Mouse (Mus musculus): ENCODE measurements at regions not wholly inside any gene's neighbourhood (a gene's known extent, or its start where the extent isn't known, plus 50 kb on each side); places are given as distances from the start of the nearest gene placed in this dataset.

DNA sequence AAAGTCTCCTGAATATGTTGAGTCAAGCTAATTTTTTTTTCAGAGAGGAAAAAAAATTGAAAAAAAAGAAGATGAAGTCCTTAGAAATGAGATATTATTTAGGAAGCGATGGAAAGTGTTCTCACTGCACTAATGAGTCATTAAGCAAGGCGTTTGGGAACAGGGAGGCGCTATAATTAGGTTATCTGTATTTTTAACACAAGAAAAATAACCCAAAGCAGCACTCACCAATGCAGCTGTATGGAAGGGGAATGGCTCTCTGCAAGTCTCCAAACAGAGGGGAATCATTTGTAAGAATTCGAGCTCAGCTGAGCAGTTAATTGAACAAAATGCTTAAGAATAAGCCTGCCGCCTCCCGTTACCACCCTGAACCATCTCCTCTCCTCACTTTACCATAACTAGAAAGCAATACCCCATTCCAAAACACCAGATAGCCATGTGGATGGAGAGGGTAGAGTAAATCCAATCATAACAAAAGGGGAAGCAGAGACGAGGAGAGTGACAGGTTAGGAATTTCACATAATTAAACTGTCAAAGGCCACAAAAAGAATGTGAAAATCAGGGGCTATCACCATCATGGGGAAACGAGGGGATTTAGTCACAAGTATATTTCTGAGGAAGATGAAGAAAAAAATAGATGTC is 187.5 kb upstream of the Tox3 start:
- no peak overlapping the region for H3K27ac ChIP-seq (ENCODE audit: control insufficient read depth, low read depth, low read length)
- no peaks in the 10 kb centered on the region for H3K27me3 ChIP-seq (ENCODE audit: control insufficient read depth in 1 of 2, insufficient read depth in 2 of 2, low read length in 2 of 2)
- H3K9me3 ChIP-seq (replicated peaks; ENCODE audit: insufficient read depth, low read length), result no peaks in the 10 kb centered on the region
- H3K4me1 ChIP-seq (ENCODE audit: control insufficient read depth in 1 of 2, insufficient read depth in 2 of 2, low read length in 2 of 2), result no peaks in the 10 kb centered on the region
- no peak overlapping the region for H3K9ac ChIP-seq (ENCODE audit: control insufficient read depth, low read depth, low read length, poor library complexity, severe bottlenecking)
- no peaks in the 10 kb centered on the region for H3K79me2 ChIP-seq (ENCODE audit: control insufficient read depth, insufficient read depth, low read length, poor library complexity)
- H3K4me3 ChIP-seq (ENCODE audit: control insufficient read depth in 1 of 2, insufficient read depth in 1 of 2, low read depth in 2 of 2, low read length in 2 of 2), result no peak overlapping the region
- no peak for TF ChIP-seq MXI1 (IDR thresholded peaks at IDR 0.05; ENCODE audit: low read depth, low read length)
- no peaks in the 10 kb centered on the region for H3K36me3 ChIP-seq (ENCODE audit: control insufficient read depth in 1 of 2, insufficient read depth in 2 of 2, low read length in 2 of 2)
- no peak for DNase-seq (ENCODE audit: low read depth, low spot score)

DNA sequence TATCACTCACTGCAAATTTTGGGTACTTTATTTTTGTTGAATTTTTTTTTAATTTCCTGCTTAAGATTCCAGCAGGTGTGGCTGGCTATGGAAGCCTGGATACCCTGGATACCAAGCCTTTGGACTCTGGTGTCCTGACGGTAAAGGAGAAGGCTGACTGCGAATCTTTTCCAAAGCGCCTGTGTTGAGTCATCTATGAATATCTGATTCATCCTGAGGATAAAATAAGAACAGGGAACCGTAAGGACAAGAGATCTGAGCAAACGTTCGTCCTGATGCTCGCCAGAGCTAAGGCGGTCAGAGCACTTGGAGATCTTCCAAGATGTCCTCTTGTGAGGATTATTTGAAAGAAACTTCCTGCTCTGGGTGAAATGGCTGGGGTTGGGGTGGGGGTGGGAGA is 173.2 kb upstream of the Tox3 start:
- Histone ChIP-seq H3K4me1 (ENCODE audit: control insufficient read depth in 1 of 2, insufficient read depth in 2 of 2, low read length in 2 of 2) (no peaks in the 10 kb centered on the region), H3K9me3 (replicated peaks; ENCODE audit: insufficient read depth, low read length) (no peaks in the 10 kb centered on the region), H3K4me3 (ENCODE audit: control insufficient read depth in 1 of 2, insufficient read depth in 1 of 2, low read depth in 2 of 2, low read length in 2 of 2) (no peak overlapping the region), H3K36me3 (ENCODE audit: control insufficient read depth in 1 of 2, insufficient read depth in 2 of 2, low read length in 2 of 2) (no peaks in the 10 kb centered on the region), H3K79me2 (ENCODE audit: control insufficient read depth, insufficient read depth, low read length, poor library complexity) (no peaks in the 10 kb centered on the region), H3K27me3 (ENCODE audit: control insufficient read depth in 1 of 2, insufficient read depth in 2 of 2, low read length in 2 of 2) (no peaks in the 10 kb centered on the region), H3K27ac (ENCODE audit: control insufficient read depth, low read depth, low read length) (no peak overlapping the region), H3K9ac (ENCODE audit: control insufficient read depth, low read depth, low read length, poor library complexity, severe bottlenecking) (no peak overlapping the region)
- TF ChIP-seq ZC3H11A (IDR thresholded peaks at IDR 0.05; ENCODE audit: low read depth, low read length) (no peak), MAX (IDR thresholded peaks at IDR 0.05; ENCODE audit: low read length) (no peak), POLR2A (IDR thresholded peaks at IDR 0.05; ENCODE audit: control insufficient read depth in 1 of 2, insufficient read depth in 1 of 2, low read depth in 1 of 2, low read length in 2 of 2, poor library complexity in 1 of 2) (no peak), EP300 (IDR thresholded peaks at IDR 0.05; ENCODE audit: low read depth in 1 of 2, low read length in 2 of 2) (no peak), ETS1 (IDR thresholded peaks at IDR 0.05; ENCODE audit: low read depth, low read length) (no peak), MAZ (IDR thresholded peaks at IDR 0.05; ENCODE audit: low read depth, low read length) (no peak), E2F4 (IDR thresholded peaks at IDR 0.05; ENCODE audit: borderline replicate concordance, low read depth, low read length) (no peak)
- no peak for DNase-seq (ENCODE audit: low read depth, low spot score)

DNA sequence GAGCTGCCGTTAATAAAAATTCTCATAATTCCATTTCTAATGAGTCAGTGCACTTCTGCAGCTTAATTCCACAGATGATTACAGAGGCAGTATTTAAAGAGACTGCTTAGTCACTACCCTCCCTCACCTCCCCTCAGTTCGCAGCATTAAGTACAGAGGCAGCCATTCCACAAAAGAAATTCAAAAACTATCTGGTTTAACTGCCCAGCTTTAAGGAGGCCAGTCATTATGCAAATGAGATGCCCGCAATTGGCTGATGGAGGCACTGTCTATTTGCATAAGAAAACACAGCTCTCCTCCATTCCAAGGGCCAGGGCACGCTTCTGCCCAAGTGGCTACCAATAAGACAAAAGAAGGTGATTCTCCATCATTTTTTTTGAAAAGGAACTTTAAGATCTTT is 172.0 kb upstream of the Tox3 start:
- Histone ChIP-seq H3K36me3 (ENCODE audit: control insufficient read depth in 1 of 2, insufficient read depth in 2 of 2, low read length in 2 of 2) (no peaks in the 10 kb centered on the region), H3K9me3 (replicated peaks; ENCODE audit: insufficient read depth, low read length) (no peaks in the 10 kb centered on the region), H3K27ac (ENCODE audit: control insufficient read depth, low read depth, low read length) (no peak overlapping the region), H3K4me3 (ENCODE audit: control insufficient read depth in 1 of 2, insufficient read depth in 1 of 2, low read depth in 2 of 2, low read length in 2 of 2) (no peak overlapping the region), H3K27me3 (ENCODE audit: control insufficient read depth in 1 of 2, insufficient read depth in 2 of 2, low read length in 2 of 2) (no peaks in the 10 kb centered on the region), H3K4me1 (ENCODE audit: control insufficient read depth in 1 of 2, insufficient read depth in 2 of 2, low read length in 2 of 2) (no peaks in the 10 kb centered on the region), H3K79me2 (ENCODE audit: control insufficient read depth, insufficient read depth, low read length, poor library complexity) (no peaks in the 10 kb centered on the region), H3K9ac (ENCODE audit: control insufficient read depth, low read depth, low read length, poor library complexity, severe bottlenecking) (no peak overlapping the region)
- TF ChIP-seq ZC3H11A (IDR thresholded peaks at IDR 0.05; ENCODE audit: low read depth, low read length) (no peak), TBP (IDR thresholded peaks at IDR 0.05; ENCODE audit: low read depth, low read length) (no peak), POLR2AphosphoS5 (IDR thresholded peaks at IDR 0.05; ENCODE audit: borderline replicate concordance, low read depth, low read length) (no peak), RAD21 (IDR thresholded peaks at IDR 0.05; ENCODE audit: low read depth, low read length) (no peak), ELF1 (IDR thresholded peaks at IDR 0.05; ENCODE audit: low read depth, low read length) (no peak), SIN3A (IDR thresholded peaks at IDR 0.05; ENCODE audit: low read length) (no peak), ZNF384 (IDR thresholded peaks at IDR 0.05; ENCODE audit: low read depth, low read length) (no peak), KAT2A (conservative IDR thresholded peaks at IDR 0.05; ENCODE audit: low read depth, low read length) (no peak)
- no peak for DNase-seq (ENCODE audit: low read depth, low spot score)
